8 mouse cellular contexts compared by ENCODE assay signal in the genomic region with DNA sequence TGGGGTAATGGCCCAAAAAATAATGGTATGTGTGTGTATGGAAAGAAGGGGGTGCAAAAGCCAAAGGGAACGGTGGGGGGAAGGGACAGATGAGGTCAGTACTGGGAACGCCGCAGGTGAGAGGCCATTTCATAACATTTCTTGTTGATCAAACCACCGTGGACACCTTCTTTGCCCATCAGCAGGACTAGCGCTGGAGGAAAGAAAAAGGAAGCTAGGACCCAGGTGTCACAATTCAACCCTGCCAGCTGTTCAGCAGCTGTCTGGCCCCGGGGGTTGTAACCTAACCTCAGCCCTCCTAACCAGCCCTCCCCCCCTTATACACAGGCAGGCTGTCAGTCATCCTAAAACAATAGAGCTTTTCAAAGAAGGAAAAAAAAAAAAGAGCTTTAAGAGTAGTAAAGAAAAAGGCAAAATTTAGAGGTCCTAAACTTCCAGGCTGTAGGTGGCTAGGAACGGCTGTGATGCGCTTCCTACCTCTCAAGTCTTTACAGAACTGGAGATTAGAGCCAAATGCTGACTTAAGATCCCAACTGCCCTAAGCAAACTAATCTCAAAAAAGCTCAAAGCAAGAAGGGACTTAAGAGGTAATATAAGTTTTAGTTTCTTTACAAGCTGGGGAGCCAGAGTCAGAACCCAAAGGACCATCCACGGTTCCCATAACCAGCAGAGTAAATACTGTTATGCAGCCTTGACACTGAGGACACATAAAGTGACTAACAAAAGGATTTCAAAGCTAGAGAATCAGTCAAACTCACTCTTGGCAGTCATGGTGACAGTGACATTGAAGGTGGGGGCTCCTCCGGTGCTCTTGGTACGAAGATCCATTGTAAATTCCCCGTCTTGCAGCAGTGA. TPM values are rescaled to one million over a fixed set of nuclear protein-coding genes. Genes with fewer than 3 reads are reported as not detected.
DNase-seq lines count a peak whose midpoint lies in the region; ATAC-seq lines count a peak whose summit lies in the region.

No protein-coding gene starts in this region.

- WGBS in embryonic facial prominence, embryonic 13.5 days = 37% methylated on average over 12 of the region's 12 CpGs
- 46% methylated on average over 12 of the region's 12 CpGs for WGBS in intestine, embryonic 16.5 days
- WGBS in neural tube, embryonic 13.5 days = 70% methylated on average over 12 of the region's 12 CpGs

- peak overlapping the region; percentile 100 for H3K9ac ChIP-seq in embryonic facial prominence, embryonic 13.5 days
- H3K9ac ChIP-seq in intestine, embryonic 16.5 days (ENCODE audit: low read depth, low read length) = peak overlapping the region; percentile 100
- peak overlapping the region; percentile 98 for H3K9ac ChIP-seq in neural tube, embryonic 13.5 days

- H3K27me3 ChIP-seq in embryonic facial prominence, embryonic 13.5 days = no peaks in the 10 kb centered on the region
- H3K27me3 ChIP-seq in intestine, embryonic 16.5 days (replicated peaks; ENCODE audit: control insufficient read depth, insufficient read depth, low read length) = no peaks in the 10 kb centered on the region
- H3K27me3 ChIP-seq in neural tube, embryonic 13.5 days = no peaks in the 10 kb centered on the region

- H3K9me3 ChIP-seq in embryonic facial prominence, embryonic 13.5 days = no peaks in the 10 kb centered on the region
- no peaks in the 10 kb centered on the region for H3K9me3 ChIP-seq in intestine, embryonic 16.5 days (ENCODE audit: control insufficient read depth, low read length)
- no peaks in the 10 kb centered on the region for H3K9me3 ChIP-seq in neural tube, embryonic 13.5 days

- DNase-seq in gastrocnemius, postnatal 25 days = peak; percentile 29
- DNase-seq in gastrocnemius, adult 18-20 months (ENCODE audit: low spot score) = no peak
- DNase-seq in B cell, adult 2 months = peak; percentile 31 to 34
- no peak for DNase-seq in layer of hippocampus, adult 18-20 months (ENCODE audit: low spot score in 2 of 2)
- no peak for DNase-seq in left cerebral cortex, postnatal 14 days (ENCODE audit: low spot score in 2 of 2)

- H3K36me3 ChIP-seq in embryonic facial prominence, embryonic 13.5 days = peaks cover 47% of the 10 kb centered on the region
- peaks cover 18% of the 10 kb centered on the region for H3K36me3 ChIP-seq in intestine, embryonic 16.5 days (ENCODE audit: control insufficient read depth, insufficient read depth, low read length)
- peaks cover 42% of the 10 kb centered on the region for H3K36me3 ChIP-seq in neural tube, embryonic 13.5 days

- intact Hi-C loops in left cerebral cortex, postnatal 14 days (cut with DNase I) = no loop called here

- H3K4me1 ChIP-seq in embryonic facial prominence, embryonic 13.5 days = peaks cover 69% of the 10 kb centered on the region
- peaks cover 51% of the 10 kb centered on the region for H3K4me1 ChIP-seq in intestine, embryonic 16.5 days (ENCODE audit: control insufficient read depth, insufficient read depth, low read length)
- H3K4me1 ChIP-seq in neural tube, embryonic 13.5 days (replicated peaks) = peaks cover 72% of the 10 kb centered on the region

- ATAC-seq in embryonic facial prominence, embryonic 13.5 days (ENCODE audit: insufficient number of reproducible peaks, insufficient read depth, low FRiP score, low TSS enrichment, low read depth) = no peak
- no peak for ATAC-seq in intestine, embryonic 16.5 days
- ATAC-seq in neural tube, embryonic 13.5 days (ENCODE audit: low read depth) = no peak

- H3K4me3 ChIP-seq in embryonic facial prominence, embryonic 13.5 days = peak overlapping the region; percentile 100
- peak overlapping the region; percentile 99 for H3K4me3 ChIP-seq in intestine, embryonic 16.5 days (ENCODE audit: low read length)
- peak overlapping the region; percentile 100 for H3K4me3 ChIP-seq in neural tube, embryonic 13.5 days

- H3K27ac ChIP-seq in embryonic facial prominence, embryonic 13.5 days = peak overlapping the region; percentile 97
- peak overlapping the region; percentile 100 for H3K27ac ChIP-seq in intestine, embryonic 16.5 days (ENCODE audit: low read length)
- H3K27ac ChIP-seq in neural tube, embryonic 13.5 days (replicated peaks) = no peak overlapping the region

- peak overlapping the region; percentile 97 for H3K4me2 ChIP-seq in embryonic facial prominence, embryonic 13.5 days
- H3K4me2 ChIP-seq in intestine, embryonic 16.5 days (ENCODE audit: low read depth, low read length) = peak overlapping the region; percentile 85
- peak overlapping the region; percentile 92 for H3K4me2 ChIP-seq in neural tube, embryonic 13.5 days

RNA-seq across cellular contexts. Expression of gene Pfn1, which starts 2.2 kb away (rescaled TPM):
- total RNA-seq in gastrocnemius, postnatal 25 days (2021) = 100 to 1,000 TPM; 284 to 293 TPM
- 100 to 1,000 TPM; 217 to 233 TPM for total RNA-seq in gastrocnemius, adult 18-20 months (2021)
- polyA plus RNA-seq in embryonic facial prominence, embryonic 13.5 days (2015; fragmentation: Nextera tagmentation; extraction: Ambion mirVana) = 1,478 and 1,672 TPM in 2 replicates
- 2,307 and 2,326 TPM in 2 replicates for polyA plus RNA-seq in intestine, embryonic 16.5 days (2015; fragmentation: Nextera tagmentation; extraction: Ambion mirVana)
- 970 and 979 TPM in 2 replicates for polyA plus RNA-seq in neural tube, embryonic 13.5 days (2015; fragmentation: Nextera tagmentation; extraction: Ambion mirVana)
- total RNA-seq in layer of hippocampus, adult 18-20 months (2021) = 100 to 1,000 TPM; 326 to 341 TPM
- 100 to 1,000 TPM; 267 to 286 TPM for total RNA-seq in left cerebral cortex, postnatal 14 days (2021)

RNA-seq across cellular contexts. Expression of gene Eno3, which starts 4.7 kb away (rescaled TPM):
- 1,000 to 10,000 TPM; 7,828 to 7,878 TPM for total RNA-seq in gastrocnemius, postnatal 25 days (2021)
- 1,000 to 10,000 TPM; 5,616 to 7,081 TPM for total RNA-seq in gastrocnemius, adult 18-20 months (2021)
- polyA plus RNA-seq in embryonic facial prominence, embryonic 13.5 days (2015; fragmentation: Nextera tagmentation; extraction: Ambion mirVana) = 18.3 and 19.7 TPM in 2 replicates
- polyA plus RNA-seq in intestine, embryonic 16.5 days (2015; fragmentation: Nextera tagmentation; extraction: Ambion mirVana) = 12.8 and 13.5 TPM in 2 replicates
- polyA plus RNA-seq in neural tube, embryonic 13.5 days (2015; fragmentation: Nextera tagmentation; extraction: Ambion mirVana) = 9.4 and 14.9 TPM in 2 replicates
- 1 to 10 TPM; 6.0 to 9.9 TPM for total RNA-seq in layer of hippocampus, adult 18-20 months (2021)
- total RNA-seq in left cerebral cortex, postnatal 14 days (2021) = 1 to 10 TPM; 8.3 to 8.6 TPM

RNA-seq across cellular contexts. Expression of gene Slc25a11, which starts 5.0 kb away (rescaled TPM):
- total RNA-seq in gastrocnemius, postnatal 25 days (2021) = 100 to 1,000 TPM; 307 to 310 TPM
- total RNA-seq in gastrocnemius, adult 18-20 months (2021) = 100 to 1,000 TPM; 292 to 304 TPM
- 167 and 170 TPM in 2 replicates for polyA plus RNA-seq in embryonic facial prominence, embryonic 13.5 days (2015; fragmentation: Nextera tagmentation; extraction: Ambion mirVana)
- 215 and 216 TPM in 2 replicates for polyA plus RNA-seq in intestine, embryonic 16.5 days (2015; fragmentation: Nextera tagmentation; extraction: Ambion mirVana)
- polyA plus RNA-seq in neural tube, embryonic 13.5 days (2015; fragmentation: Nextera tagmentation; extraction: Ambion mirVana) = 150 and 153 TPM in 2 replicates
- 100 to 1,000 TPM; 121 to 123 TPM for total RNA-seq in layer of hippocampus, adult 18-20 months (2021)
- total RNA-seq in left cerebral cortex, postnatal 14 days (2021) = 100 to 1,000 TPM; 120 to 125 TPM

RNA-seq across cellular contexts. Expression of gene Rnf167, which starts 5.2 kb away (rescaled TPM):
- total RNA-seq in gastrocnemius, postnatal 25 days (2021) = 10 to 100 TPM; 29.5 to 32.6 TPM
- 10 to 100 TPM; 35.3 to 37.2 TPM for total RNA-seq in gastrocnemius, adult 18-20 months (2021)
- 131 and 135 TPM in 2 replicates for polyA plus RNA-seq in embryonic facial prominence, embryonic 13.5 days (2015; fragmentation: Nextera tagmentation; extraction: Ambion mirVana)
- polyA plus RNA-seq in intestine, embryonic 16.5 days (2015; fragmentation: Nextera tagmentation; extraction: Ambion mirVana) = 121 and 123 TPM in 2 replicates
- 101 and 106 TPM in 2 replicates for polyA plus RNA-seq in neural tube, embryonic 13.5 days (2015; fragmentation: Nextera tagmentation; extraction: Ambion mirVana)
- 10 to 100 TPM; 88.7 to 91.8 TPM for total RNA-seq in layer of hippocampus, adult 18-20 months (2021)
- 10 to 100 TPM; 67.3 to 69.1 TPM for total RNA-seq in left cerebral cortex, postnatal 14 days (2021)

RNA-seq across cellular contexts. Expression of gene Gp1ba, which starts 13.3 kb away (rescaled TPM):
- total RNA-seq in gastrocnemius, postnatal 25 days (2021) = not detected
- total RNA-seq in gastrocnemius, adult 18-20 months (2021) = under 1 TPM in 1 of 2 experiments, not detected in 1; 0.09 TPM
- 0.10 and 0.37 TPM in 2 replicates for polyA plus RNA-seq in embryonic facial prominence, embryonic 13.5 days (2015; fragmentation: Nextera tagmentation; extraction: Ambion mirVana)
- polyA plus RNA-seq in intestine, embryonic 16.5 days (2015; fragmentation: Nextera tagmentation; extraction: Ambion mirVana) = 0.05 and 0.06 TPM in 2 replicates
- polyA plus RNA-seq in neural tube, embryonic 13.5 days (2015; fragmentation: Nextera tagmentation; extraction: Ambion mirVana) = 0.14 and 0.45 TPM in 2 replicates
- not detected for total RNA-seq in layer of hippocampus, adult 18-20 months (2021)
- total RNA-seq in left cerebral cortex, postnatal 14 days (2021) = not detected

Comparison
In these comparisons a context has a peak if more than half of its experiments do, and no peak if none do; other contexts are left out.
1. DNase-seq: peak in gastrocnemius, postnatal 25 days (single experiment) and B cell, adult 2 months (2 of 2); none in gastrocnemius, adult 18-20 months (single experiment), layer of hippocampus, adult 18-20 months (0 of 2) and left cerebral cortex, postnatal 14 days (0 of 2).
2. RNA of gene Eno3, which starts 4.7 kb away (total RNA-seq): 7,828 to 7,878 TPM in gastrocnemius, postnatal 25 days and 5,616 to 7,081 TPM in gastrocnemius, adult 18-20 months; 6.0 to 9.9 TPM in layer of hippocampus, adult 18-20 months and 8.3 to 8.6 TPM in left cerebral cortex, postnatal 14 days; every median in the first group is over 100 times any median in the second.
3. Peak in every context shown above with its lines, with median percentiles within 50 percentile points of each other: H3K4me2 ChIP-seq, H3K4me3 ChIP-seq and H3K9ac ChIP-seq.